Mouse (Mus musculus): ENCODE measurements around the gene AC109138.7.

- no peak for TF ChIP-seq POLR2A (IDR thresholded peaks at IDR 0.05; ENCODE audit: low read depth, low read length)
- no peak for TF ChIP-seq CTCF (IDR thresholded peaks at IDR 0.05; ENCODE audit: borderline replicate concordance, insufficient read depth, low read length)
Observed at GRCm38 (mm10) chr19:4263702-4264101, 49.5 kb downstream of the AC109138.7 start.
